Mouse (Mus musculus) central nervous system, embryonic 11.5 days (tissue): Measurements from ENCODE around the gene Chuk. TPM values are rescaled to one million over a fixed set of nuclear protein-coding genes. Genes with fewer than 3 reads are reported as not detected.

ENCODE experiments used
- polyA plus RNA-seq: library from polyadenylated mRNA; depleted of rRNA; stranded (reverse); fragments of >200 nt; gene quantifications from 2 replicates; pipeline ENCODE4 v1.2.3, GENCODE M21; 2012; rRNA removed

The Chuk gene
- polyA plus RNA-seq = 85.1 and 102 TPM in 2 replicates

DNA sequence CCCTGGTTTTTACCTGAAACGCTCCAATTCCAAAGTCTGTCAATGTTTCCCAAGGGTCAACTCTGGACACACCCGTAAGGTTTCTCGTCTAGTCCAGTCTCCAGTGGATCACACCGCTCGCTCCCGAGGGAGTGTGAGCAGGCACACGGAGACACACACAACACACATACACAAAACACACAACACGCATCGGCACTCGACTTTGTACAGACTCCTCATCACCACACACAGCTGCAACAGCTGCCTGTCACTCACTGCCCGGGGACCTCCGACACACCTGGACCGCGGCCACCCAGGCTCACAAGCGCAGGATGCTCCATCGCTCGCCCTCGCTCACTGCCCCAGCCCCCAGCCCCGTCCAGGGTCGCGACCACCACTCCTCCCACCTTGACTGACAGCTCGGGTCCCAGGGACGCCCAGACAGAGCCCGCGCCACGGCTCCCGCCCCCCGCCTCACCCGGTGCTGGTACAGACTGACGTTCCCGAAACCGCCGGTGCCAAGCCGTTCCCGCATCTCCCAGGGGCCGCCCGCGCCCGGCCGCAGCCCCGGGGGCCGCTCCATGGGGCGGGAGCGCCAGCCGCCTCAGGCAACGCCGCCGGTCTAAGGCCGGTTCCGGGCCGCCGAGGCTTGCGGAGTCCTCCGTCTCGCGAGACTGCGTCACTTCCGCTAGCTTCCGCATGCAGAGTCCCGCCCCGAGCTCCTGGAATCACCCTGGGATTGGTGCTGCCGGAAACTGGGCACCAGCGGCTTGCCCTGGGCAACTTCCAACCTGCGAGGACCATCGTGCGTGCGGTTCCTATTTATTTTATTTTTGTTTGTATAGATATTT is at the start of gene Chuk:
Gene Chuk (minus strand): TSS at position 650 of the 830 bp plus-strand sequence.

DNA sequence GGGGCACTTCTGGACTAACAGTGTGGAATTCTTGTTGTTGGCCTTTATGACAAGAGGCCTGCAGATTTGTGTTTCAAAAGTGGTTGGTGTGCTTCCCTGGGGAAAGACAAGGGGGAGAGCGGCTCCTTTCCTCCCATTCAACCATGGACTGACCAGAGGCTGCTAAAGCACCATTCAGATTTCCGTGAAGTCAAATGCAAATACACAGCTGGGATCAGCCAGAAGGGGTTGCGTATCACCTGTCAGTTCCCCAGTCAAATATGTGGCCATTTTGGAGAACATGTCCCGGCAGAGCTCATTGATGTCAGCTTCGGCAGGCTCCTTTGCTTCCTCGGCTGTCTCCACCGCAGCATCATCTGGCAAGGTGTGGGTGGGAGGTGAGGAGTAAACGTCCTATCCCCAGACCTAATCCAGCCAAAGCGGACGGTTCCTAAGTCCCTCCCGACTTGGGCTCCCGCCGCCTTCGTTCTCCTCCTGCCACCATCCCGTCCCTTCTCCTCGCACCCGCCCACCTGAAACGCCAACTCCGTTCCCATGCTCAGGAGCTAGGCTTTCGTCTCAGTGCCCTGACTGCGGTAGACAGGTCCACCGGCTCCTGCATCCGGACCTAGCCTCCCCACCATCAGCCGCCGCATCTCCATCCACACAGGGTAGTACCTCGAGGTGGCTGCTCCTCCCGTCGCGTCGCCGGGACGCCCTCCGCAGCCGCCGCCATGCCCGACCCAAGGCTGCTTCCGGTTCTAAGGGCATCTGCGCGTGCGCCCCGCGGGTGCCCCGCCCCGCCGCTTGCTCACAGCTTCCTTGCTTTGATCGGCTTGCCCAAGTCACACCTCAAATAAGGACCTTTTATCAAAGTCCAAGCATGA is 38.7 kb upstream of the Chuk start, which contains the start of gene Bloc1s2:
Gene Bloc1s2 (minus strand): TSS at position 745 of the 866 bp plus-strand sequence.

DNA sequence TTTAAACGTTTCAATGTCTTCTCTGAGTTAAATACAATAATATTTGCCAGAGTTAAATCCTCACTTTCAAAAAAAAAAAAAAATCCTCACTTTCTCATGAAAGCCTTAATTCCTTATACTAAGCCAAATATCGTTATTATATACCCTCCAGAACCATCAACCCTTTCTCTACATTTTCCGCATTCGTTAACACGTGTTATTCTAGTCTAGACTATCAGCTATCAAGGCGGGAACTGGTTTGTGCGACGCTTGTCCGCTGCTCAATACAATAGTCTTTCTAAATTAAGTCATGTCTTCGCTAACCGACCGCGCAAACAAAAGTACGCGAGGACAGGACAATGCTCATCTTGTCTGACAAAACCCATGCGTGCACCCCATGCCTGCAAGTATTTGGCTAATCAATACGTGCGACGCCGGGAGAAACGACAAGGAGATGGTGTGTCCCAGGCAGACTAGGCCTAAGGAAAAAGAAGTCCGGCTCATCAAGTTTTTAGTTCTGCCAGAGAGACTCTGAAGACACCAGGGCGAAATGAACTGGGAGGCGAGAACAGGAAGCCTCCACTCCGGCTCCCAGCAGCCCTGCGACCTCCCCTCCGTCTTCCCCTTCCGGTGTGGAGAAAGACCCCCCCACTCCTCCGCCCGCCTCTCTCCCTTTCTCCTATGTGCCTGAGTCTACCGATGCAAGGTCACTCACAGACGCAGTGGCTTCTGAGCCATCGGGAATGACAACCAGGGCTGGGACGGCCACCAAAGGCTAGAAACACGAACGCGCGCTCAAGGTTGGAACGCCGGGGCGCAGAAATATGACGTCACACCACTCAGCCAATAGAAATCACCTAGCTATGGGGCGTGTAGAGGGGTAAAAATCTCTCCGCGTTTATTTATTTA is 28.0 kb upstream of the Chuk start, which contains the start of gene Cwf19l1:
Gene Cwf19l1 (minus strand): TSS at position 805 of the 888 bp plus-strand sequence.

DNA sequence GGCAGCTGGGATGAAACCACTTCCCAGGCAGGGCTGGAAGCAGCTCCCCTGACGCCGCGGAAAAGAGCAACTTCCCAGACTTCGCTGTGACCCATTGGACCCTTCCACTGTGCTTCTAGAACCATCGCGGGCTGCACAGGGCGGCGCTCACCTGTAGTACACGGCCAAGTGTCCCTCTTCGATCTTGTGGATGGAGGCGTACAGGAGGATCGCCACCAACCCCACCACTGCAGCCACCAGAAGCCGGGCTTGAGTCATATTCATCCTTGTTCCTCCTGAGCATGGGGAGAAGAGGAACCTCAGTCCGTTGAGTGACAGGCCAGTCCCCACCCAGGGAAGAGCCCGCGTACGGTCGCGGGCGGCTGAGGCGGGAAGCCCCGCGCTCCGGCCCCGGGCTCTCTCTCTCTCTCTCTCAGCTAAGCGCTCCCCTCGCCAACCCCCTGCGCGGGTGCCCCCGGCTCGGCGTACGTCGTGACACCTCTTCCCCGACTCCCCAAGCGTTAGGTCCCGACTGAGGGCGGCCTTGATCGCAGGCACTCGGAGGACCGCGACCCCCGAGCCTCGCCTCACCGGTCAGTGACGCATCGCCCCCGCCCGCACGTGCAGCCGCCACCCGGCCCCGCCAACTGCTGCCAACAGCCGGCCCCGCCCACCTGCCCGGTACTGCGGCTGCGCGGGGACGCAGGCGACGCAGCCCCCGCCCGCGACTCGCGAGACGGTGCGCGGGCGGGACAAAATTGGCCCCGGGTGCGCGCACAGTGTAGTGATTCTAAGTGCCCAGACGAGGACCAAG is 38.0 kb downstream of the Chuk start, which contains the start of gene Erlin1:
Gene Erlin1 (minus strand): TSS at position 665 of the 793 bp plus-strand sequence.

DNA sequence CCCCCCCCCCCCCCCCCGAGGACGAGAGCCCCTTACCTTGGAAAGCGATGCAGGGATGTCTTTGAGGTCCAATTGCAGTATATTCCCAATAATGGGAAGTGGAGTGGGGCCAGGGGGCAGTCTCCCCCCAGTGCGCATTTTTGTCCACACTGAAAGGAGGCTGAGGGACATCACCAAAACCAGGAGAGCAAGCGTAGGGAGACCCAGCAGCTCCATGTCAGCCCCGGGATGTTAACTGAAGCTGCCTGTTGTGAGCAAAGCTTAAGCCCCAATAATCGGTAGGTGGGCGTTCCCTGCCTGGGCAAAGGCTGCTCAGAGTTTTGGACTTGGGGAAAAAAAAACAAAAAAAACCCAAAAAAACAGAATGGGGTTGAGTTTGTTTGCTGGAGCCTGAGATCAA is 78.3 kb downstream of the Chuk start, which contains the start of gene Cyp2c23:
Gene Cyp2c23 (minus strand): TSS at position 237 of the 400 bp plus-strand sequence.

Other genes with a start within 250 kb of the Chuk start
- 18.2 and 24.8 TPM in 2 replicates for gene Dnmbp, start 167.3 kb downstream of the Chuk start, polyA plus RNA-seq
- gene Cpn1, start 120.9 kb downstream of the Chuk start, polyA plus RNA-seq = 1.8 and 2.4 TPM in 2 replicates
- gene Cyp2c23, start 78.3 kb downstream of the Chuk start, polyA plus RNA-seq = 0.06 and 0.36 TPM in 2 replicates
- gene Erlin1, start 37.7 kb downstream of the Chuk start, polyA plus RNA-seq = 19.7 and 22.0 TPM in 2 replicates
- 26.6 and 31.4 TPM in 2 replicates for gene Cwf19l1, start 28.4 kb upstream of the Chuk start, polyA plus RNA-seq
- 86.4 and 96.2 TPM in 2 replicates for gene Bloc1s2, start 39.0 kb upstream of the Chuk start, polyA plus RNA-seq
- 0.13 and 0.37 TPM in 2 replicates for gene Pkd2l1, start 85.0 kb upstream of the Chuk start, polyA plus RNA-seq
- 0.28 and 0.50 TPM in 2 replicates for gene Scd3, start 95.8 kb upstream of the Chuk start, polyA plus RNA-seq
- gene Scd2, start 186.2 kb upstream of the Chuk start, polyA plus RNA-seq = 314 and 359 TPM in 2 replicates
- 0.13 and 0.30 TPM in 2 replicates for gene Scd4, start 225.6 kb upstream of the Chuk start, polyA plus RNA-seq